Mouse (Mus musculus): Measurements from ENCODE around the gene Gm3248.
"Not testable (repeated sequence)": the region's sequence is repeated elsewhere in the genome, so short reads cannot be mapped to it uniquely, and the experiment has no call there.

The Gm3248 gene

DNA sequence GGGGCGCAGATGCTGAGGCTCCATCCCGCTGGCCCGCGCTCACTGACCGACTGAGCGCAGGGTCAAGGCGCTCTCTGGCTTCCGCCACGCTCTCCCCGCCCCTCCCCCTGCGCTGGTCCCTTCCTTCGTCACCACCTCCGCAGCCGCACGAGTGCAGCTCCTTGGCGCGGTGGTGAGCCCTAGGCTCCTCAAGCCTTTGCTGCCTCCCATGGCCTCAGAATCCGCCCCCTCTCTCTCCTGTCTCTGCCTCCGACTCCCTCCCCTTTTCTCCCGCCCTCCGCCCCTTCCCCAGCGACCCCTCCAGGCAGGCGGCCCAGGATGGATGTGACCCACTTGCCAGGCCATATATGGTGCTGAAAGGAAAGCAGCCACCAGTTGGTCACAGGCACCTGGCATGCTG, at the start of gene Gm3248:
Gene Gm3248 (minus strand): TSS at position 111 of the 400 bp plus-strand sequence.
- not testable (repeated sequence) for DNase-seq (ENCODE audit: extremely low spot score, low read depth, low spot score)

DNA sequence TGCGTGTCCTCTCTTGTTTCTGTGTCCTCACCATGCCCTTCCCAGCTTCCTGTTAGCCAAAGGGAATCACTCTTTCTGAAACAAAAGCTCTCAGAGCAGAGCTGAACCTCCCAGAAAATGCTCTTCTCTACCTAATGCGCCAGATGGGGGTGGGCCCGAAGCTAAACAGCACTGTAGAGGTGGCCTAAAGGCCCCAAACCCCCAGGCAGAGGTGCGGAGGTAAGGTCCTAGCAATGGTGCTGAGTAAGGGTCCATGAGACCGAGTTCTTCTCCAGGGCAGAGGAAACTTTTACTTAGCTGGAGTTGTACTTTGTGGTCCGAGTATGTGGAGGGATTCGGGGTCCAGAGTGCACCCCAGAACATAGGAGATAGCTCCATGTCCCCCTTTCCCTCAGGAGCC, 25.6 kb upstream of the Gm3248 start:
- not testable (repeated sequence) for DNase-seq (ENCODE audit: extremely low spot score, low read depth, low spot score)

DNA sequence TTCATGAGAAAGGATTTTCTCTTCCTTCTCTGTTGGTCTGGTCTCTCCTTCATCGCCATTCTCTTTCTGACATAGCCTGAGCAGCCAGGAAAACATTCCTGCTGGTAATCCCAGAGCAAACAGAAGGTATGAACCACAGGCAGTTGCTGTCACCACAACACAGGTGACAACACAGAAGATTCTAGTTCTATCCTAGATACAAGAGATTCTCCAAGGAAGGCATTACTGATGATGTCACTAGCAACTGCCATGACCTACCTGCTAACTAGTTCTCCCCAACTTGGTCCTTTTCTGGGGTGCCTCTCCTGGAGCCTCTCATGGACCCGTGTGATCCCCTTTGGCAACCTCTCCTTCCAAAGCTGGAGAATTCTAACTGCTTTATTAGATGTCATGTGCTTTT, 17.5 kb upstream of the Gm3248 start, which contains the start of gene Gm3453:
Gene Gm3453 (minus strand): TSS at position 101 of the 400 bp plus-strand sequence.
- not testable (repeated sequence) for DNase-seq (ENCODE audit: extremely low spot score, low read depth, low spot score)

DNA sequence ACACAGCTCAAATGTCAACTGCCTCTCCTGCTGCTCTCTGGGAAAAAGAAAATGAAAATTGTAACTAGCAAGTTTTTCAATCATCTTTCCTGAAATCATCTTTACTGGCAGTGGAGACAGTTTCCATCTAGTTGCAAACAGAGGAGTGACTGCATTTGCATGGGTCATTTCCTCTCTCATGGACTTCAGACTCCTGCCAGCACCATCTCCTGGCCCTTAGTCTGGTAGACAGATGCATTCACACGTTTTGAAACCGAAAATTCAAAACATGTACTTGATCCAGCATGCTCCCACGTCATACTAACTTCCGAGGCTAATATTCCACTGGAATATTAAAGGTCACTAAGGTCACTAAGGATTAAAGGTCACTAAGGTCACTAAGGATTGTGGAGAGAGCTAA, 896 bp upstream of the Gm3248 start:
- not testable (repeated sequence) for DNase-seq (ENCODE audit: extremely low spot score, low read depth, low spot score)

DNA sequence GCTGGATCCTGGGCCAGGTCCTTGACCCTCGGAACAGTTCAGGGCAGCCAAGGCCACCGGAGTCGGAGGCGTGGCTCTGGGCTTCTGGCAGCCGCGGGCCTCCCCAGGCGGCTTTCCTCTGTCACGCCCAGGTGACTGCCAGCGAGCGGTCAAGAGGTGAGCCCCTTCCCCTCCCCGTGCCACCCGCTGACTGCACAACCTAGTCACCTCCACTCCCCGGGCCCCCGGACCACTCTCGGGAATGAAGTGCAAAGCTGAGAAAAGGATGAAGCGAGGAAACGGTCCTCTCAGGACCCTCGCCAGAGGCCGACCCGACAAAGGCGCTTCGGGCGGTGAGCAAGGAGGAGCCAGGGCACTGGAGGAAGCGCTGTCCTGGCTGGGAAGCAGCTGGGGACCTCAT, 443 bp downstream of the Gm3248 start:
- DNase-seq (ENCODE audit: extremely low spot score, low read depth, low spot score): not testable (repeated sequence)

DNA sequence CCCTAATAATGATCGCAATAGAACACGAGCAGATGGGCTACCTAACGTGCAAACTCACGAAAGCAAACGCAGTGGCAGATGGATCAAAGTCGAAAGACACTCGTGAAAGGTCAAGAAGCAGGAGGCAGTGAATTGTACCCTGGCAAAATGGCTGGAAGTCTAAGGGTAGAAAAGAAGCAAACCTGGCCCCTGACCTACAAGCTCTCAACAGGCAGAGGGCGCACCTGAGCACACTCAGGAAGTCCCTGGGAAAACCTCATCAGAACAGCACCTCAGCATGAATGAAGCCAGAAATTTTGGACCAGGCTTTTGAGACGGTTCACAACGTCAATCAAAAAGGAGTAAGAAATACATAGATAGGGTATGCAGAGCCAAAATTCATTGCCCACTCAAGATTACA, 1.1 kb downstream of the Gm3248 start:
- not testable (repeated sequence) for DNase-seq (ENCODE audit: extremely low spot score, low read depth, low spot score)

DNA sequence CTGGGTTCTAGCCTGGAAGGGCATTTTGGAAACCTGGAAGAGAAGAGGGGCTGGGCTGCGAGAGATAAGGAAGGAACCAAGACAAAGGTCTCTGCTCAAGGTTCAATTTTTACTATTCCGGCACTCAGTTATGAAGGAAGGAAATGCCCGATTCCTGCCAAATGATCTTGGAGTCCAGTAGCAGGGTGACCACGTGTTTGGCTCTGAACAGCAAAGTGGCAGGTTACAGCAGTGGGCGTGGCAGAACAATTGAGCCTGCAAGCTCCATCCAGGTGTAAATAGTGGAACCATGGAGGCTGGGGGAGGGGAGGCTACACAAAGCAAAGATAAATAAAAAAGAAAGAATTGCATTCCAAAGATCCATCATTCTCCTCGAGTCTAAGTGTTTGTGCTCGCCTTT, 38.3 kb downstream of the Gm3248 start:
- not testable (repeated sequence) for DNase-seq (ENCODE audit: extremely low spot score, low read depth, low spot score)

DNA sequence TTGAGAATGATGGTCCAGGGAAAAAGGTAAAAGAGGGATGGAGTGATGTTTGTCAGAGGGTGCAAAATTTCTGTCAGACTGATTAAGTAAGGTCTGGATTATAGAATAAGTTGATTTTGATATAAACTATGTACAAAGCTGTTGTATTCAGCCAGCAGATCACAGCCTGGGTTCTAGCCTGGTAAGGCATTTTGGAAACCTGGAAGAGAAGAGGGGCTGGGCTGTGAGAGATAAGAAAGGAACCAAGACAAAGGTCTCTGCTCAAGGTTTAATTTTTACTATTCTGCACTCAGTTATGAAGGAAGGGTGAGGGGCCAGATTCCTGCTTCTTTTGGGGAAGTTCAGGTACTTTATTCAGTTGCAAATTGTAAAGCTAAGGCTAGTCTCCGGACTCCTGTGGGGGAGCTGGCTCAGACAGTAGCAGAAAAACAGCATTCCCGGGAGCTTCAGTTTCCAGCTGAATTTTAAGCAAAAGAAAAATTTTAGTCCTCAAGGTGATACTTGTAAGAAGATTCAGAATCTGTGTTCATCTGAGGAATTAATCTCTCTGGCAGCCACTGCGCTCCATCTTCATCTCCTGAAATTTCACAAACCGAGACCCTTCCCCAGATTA, 43.1 kb downstream of the Gm3248 start:
- DNase-seq (ENCODE audit: extremely low spot score, low read depth, low spot score): not testable (repeated sequence)

DNA sequence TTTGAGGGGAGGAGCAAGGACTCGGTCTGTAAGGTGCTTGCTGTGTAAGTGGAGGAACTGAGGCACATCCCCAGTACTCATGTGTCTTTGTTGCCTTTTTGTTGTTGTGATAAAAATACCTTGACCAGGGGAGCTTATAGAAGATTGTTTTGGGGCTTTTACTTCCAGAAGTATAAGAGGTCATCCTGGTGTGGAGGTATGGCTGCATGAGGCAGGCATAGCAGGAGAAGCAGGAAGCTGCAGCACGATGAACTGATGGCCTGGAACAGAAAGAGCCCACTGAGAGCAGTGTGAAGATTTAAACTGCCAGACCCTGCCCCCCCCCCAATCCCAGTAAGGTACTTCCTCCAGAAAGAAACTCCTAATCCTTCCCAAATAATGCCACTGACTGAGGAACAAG, 47.8 kb downstream of the Gm3248 start:
- not testable (repeated sequence) for DNase-seq (ENCODE audit: extremely low spot score, low read depth, low spot score)
